Mouse (Mus musculus): Measurements from ENCODE around the gene Acot12. TPM values are rescaled to one million over a fixed set of nuclear protein-coding genes. Genes with fewer than 3 reads are reported as not detected.
A peak's percentile ranks its signal among the peaks of the same experiment; 100 is the strongest.

Gene Acot12
- not detected in 2 replicates for polyA plus RNA-seq (2016; fragmentation: Nextera tagmentation; extraction: Ambion mirVana)

DNA sequence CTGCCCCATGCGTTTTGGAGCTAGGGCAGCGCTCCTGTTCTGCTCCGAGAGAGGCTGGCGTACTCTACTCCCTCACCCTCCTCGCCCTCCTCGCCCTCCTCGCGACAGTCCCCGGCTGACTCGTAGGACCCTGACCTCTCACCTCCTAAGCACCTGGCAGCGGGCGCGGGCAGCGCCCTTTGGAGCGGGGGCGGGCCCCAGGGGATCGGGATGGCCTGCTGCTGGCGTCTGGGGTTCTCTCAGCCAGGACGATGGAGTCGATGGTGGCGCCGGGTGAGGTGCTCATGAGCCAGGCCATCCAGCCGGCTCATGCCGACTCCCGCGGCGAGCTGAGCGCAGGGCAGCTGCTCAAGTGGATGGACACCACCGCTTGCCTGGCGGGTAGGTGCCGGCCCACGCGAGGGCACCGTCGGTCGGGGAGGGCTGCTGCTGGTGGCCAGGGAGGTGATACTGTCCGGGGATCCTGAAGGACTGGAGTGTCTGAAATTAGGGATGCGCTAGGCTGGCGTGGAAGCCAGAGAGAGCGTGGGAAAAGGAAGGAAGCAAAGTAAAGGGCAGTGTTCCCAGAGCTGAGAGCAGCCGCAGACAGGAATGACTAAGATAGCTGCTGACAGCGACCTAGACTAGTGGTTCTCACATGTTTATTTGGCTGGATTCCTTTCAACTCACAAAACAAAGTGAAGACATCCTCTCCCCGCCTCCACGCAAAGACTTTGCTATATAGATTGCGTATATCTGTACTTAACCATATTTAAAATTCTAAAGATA, at the start of gene Acot12:
Gene Acot12, plus strand, starts transcription at position 233 of the 768 bp plus-strand sequence.
- peak; percentile 84 for ATAC-seq (ENCODE audit: low FRiP score, low read depth)
- Histone ChIP-seq H3K27me3 (peaks cover 21% of the 10 kb centered on the region), H3K4me2 (replicated peaks) (peak within 1 kb of the TSS; percentile 88), H3K4me1 (peaks cover 8% of the 10 kb centered on the region; the same call in 1 of the 2 replicates), H3K4me3 (peak within 1 kb of the TSS; percentile 46), H3K9me3 (no peaks in the 10 kb centered on the region), H3K9ac (replicated peaks) (peak within 1 kb of the TSS; percentile 56), H3K36me3 (no peaks in the 10 kb centered on the region), H3K27ac (replicated peaks) (no peak within 1 kb of the TSS)
- WGBS, result 9% methylated on average over 45 of the region's 45 CpGs

DNA sequence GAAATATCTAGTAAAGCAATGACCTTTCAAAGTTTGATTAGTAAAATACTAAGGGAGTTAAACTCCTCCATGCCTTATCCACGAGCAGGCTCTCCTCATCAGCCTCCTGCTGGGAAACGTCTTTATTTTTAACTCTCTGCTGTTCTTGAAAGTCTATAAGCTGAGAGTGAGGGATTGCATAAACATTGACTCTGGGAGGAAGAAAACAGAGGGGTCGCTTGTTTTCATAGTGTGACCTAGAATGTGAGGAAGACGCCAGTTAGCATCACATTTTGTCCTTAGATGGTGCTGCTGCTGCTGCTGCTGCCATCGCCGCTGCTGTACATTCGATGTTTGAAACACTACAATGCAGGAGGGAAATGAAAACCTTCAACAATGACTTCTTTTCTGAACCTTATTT, 47.7 kb upstream of the Acot12 start:
- Histone ChIP-seq H3K27ac (replicated peaks) (no peak overlapping the region), H3K9ac (replicated peaks) (no peak overlapping the region), H3K4me3 (no peak overlapping the region), H3K9me3 (no peaks in the 10 kb centered on the region), H3K4me2 (replicated peaks) (no peak overlapping the region), H3K36me3 (peaks cover 14% of the 10 kb centered on the region), H3K27me3 (no peaks in the 10 kb centered on the region), H3K4me1 (no peaks in the 10 kb centered on the region)
- WGBS, result 62% methylated on average over 7 of the region's 7 CpGs
- no peak for ATAC-seq (ENCODE audit: low FRiP score, low read depth)

GRCm38 (mm10) chr13:91695406-91695805, 45.9 kb upstream of the Acot12 start:
- ATAC-seq (ENCODE audit: low FRiP score, low read depth), result no peak
- H3K4me2 ChIP-seq (replicated peaks), result no peak overlapping the region
- peaks cover 15% of the 10 kb centered on the region; the same call in 1 of the 2 replicates for H3K36me3 ChIP-seq
- no peak overlapping the region for H3K9ac ChIP-seq (replicated peaks)
- H3K4me3 ChIP-seq, result no peak overlapping the region
- no peaks in the 10 kb centered on the region for H3K9me3 ChIP-seq
- H3K4me1 ChIP-seq, result no peaks in the 10 kb centered on the region
- no peaks in the 10 kb centered on the region for H3K27me3 ChIP-seq
- H3K27ac ChIP-seq (replicated peaks), result no peak overlapping the region
- 84% methylated on average over 2 of the region's 2 CpGs for WGBS

DNA sequence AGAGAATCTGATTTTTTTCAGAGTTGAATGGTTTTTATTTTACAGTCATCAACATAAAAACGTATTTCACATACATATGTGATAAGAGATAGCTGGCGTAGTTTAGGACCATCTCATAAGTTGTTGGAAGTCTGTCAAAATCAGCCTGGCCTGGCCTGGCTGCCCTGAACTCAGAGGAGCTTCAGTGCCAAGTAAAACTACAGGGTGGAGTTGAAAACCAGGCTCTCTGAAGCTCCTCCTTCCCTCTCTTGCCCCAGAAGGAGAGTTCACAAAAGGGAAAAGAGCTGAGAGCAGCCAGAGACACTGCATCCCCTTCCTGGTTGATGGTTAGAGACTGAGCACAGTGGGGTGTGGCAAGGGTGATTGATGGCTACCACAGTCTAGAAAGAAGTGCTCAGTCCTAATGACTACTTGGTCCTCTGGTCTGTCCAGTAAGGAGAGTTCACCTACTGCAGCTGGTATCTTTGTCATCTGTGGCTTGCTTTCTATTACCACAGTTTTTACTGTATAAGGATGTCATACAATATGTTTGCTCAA, 45.1 kb upstream of the Acot12 start:
- H3K36me3 ChIP-seq, result 0 out of 2 replicates have a peak, but pooled peaks cover 13% of the 10 kb centered on the region
- no peaks in the 10 kb centered on the region for H3K9me3 ChIP-seq
- no peak overlapping the region for H3K9ac ChIP-seq (replicated peaks)
- H3K27me3 ChIP-seq, result no peaks in the 10 kb centered on the region
- 0 out of 2 replicates have a peak, but pooled peaks have one; percentile 23 for ATAC-seq (ENCODE audit: low FRiP score, low read depth)
- WGBS, result 90% methylated on average over 2 of the region's 2 CpGs
- H3K4me1 ChIP-seq, result no peaks in the 10 kb centered on the region
- no peak overlapping the region for H3K4me3 ChIP-seq
- 0 out of 2 replicates have a peak overlapping the region, but pooled peaks have one; percentile 15 for H3K27ac ChIP-seq (replicated peaks)
- no peak overlapping the region for H3K4me2 ChIP-seq (replicated peaks)

DNA sequence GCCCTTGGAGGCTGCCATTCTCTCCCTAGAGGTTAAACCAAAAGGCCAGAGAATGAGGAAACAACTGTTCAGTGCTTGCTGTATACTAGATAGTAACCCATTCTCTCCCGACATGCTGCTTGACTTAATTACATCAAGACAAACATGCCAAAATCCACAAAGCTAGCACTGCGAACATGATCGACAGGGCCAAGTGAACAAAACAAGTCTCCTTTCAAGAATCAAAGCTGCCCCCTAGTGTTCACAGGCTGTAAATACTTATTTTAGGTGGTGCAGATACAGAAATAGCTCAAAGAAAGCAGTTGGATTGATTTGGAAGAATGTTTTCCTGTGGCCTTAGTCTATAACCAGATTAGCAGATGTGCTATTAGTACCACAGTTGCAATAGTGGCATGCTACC, 44.3 kb upstream of the Acot12 start:
- WGBS, result 30% methylated on average over 3 of the region's 3 CpGs
- no peak for ATAC-seq (ENCODE audit: low FRiP score, low read depth)

GRCm38 (mm10) chr13:91702337-91702736, 39.0 kb upstream of the Acot12 start:
- Histone ChIP-seq H3K4me2 (replicated peaks) (no peak overlapping the region), H3K9me3 (no peaks in the 10 kb centered on the region), H3K27me3 (no peaks in the 10 kb centered on the region), H3K27ac (replicated peaks) (no peak overlapping the region; the same call in 1 of the 2 replicates), H3K4me3 (no peak overlapping the region), H3K4me1 (no peaks in the 10 kb centered on the region), H3K9ac (replicated peaks) (no peak overlapping the region), H3K36me3 (0 out of 2 replicates have a peak, but pooled peaks cover 16% of the 10 kb centered on the region)
- 86% methylated on average over 6 of the region's 6 CpGs for WGBS
- no peak for ATAC-seq (ENCODE audit: low FRiP score, low read depth)

More for the DNA sequence above, 44.3 kb upstream of the Acot12 start:
- no peak overlapping the region for H3K27ac ChIP-seq (replicated peaks)
- 0 out of 2 replicates have a peak, but pooled peaks cover 13% of the 10 kb centered on the region for H3K36me3 ChIP-seq
- H3K9ac ChIP-seq (replicated peaks), result no peak overlapping the region
- H3K27me3 ChIP-seq, result no peaks in the 10 kb centered on the region
- H3K9me3 ChIP-seq, result no peaks in the 10 kb centered on the region
- no peak overlapping the region for H3K4me3 ChIP-seq
- no peaks in the 10 kb centered on the region for H3K4me1 ChIP-seq
- no peak overlapping the region for H3K4me2 ChIP-seq (replicated peaks)

GRCm38 (mm10) chr13:91719487-91719886, 21.8 kb upstream of the Acot12 start:
- no peaks in the 10 kb centered on the region for H3K9me3 ChIP-seq
- H3K4me1 ChIP-seq, result no peaks in the 10 kb centered on the region
- no peak overlapping the region for H3K4me2 ChIP-seq (replicated peaks)
- no peak overlapping the region for H3K27ac ChIP-seq (replicated peaks)
- H3K9ac ChIP-seq (replicated peaks), result no peak overlapping the region
- no peaks in the 10 kb centered on the region for H3K36me3 ChIP-seq
- no peak for ATAC-seq (ENCODE audit: low FRiP score, low read depth)
- no peak overlapping the region for H3K4me3 ChIP-seq
- 92% methylated on average over 6 of the region's 6 CpGs for WGBS
- no peaks in the 10 kb centered on the region for H3K27me3 ChIP-seq

GRCm38 (mm10) chr13:91723108-91723735, 18.1 kb upstream of the Acot12 start:
- Histone ChIP-seq H3K36me3 (no peaks in the 10 kb centered on the region), H3K27ac (replicated peaks) (no peak overlapping the region), H3K27me3 (no peaks in the 10 kb centered on the region), H3K4me1 (no peaks in the 10 kb centered on the region), H3K4me2 (replicated peaks) (no peak overlapping the region), H3K9ac (replicated peaks) (no peak overlapping the region), H3K9me3 (no peaks in the 10 kb centered on the region), H3K4me3 (no peak overlapping the region)
- ATAC-seq (ENCODE audit: low FRiP score, low read depth), result peak; percentile 72; the same call in 1 of the 2 replicates
- 64% methylated on average over 8 of the region's 8 CpGs for WGBS

DNA sequence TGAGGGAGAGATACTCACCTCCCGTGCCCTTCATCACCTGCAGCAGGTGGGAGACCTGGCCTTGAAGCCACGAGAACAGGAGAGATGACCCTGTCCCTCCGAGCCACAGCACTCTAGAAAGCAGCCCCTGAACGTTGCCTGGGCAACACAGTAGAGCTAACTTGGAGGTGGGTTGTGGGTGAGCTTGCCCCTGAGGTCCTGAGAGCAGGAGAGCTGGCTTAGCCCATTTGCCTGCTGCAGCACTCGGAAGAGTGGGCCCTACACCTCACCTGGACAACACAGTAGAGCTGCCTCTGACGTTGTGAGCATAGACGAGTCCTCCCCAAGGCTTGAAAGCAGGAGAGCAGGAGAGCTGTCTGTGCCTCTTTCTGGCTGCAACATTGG, 17.6 kb upstream of the Acot12 start:
- 82% methylated on average over 7 of the region's 7 CpGs for WGBS
- no peaks in the 10 kb centered on the region for H3K36me3 ChIP-seq
- H3K9me3 ChIP-seq, result no peaks in the 10 kb centered on the region
- H3K27ac ChIP-seq (replicated peaks), result no peak overlapping the region
- H3K4me1 ChIP-seq, result no peaks in the 10 kb centered on the region
- no peak overlapping the region for H3K4me2 ChIP-seq (replicated peaks)
- H3K27me3 ChIP-seq, result no peaks in the 10 kb centered on the region
- H3K9ac ChIP-seq (replicated peaks), result no peak overlapping the region
- H3K4me3 ChIP-seq, result no peak overlapping the region
- ATAC-seq (ENCODE audit: low FRiP score, low read depth), result no peak

DNA sequence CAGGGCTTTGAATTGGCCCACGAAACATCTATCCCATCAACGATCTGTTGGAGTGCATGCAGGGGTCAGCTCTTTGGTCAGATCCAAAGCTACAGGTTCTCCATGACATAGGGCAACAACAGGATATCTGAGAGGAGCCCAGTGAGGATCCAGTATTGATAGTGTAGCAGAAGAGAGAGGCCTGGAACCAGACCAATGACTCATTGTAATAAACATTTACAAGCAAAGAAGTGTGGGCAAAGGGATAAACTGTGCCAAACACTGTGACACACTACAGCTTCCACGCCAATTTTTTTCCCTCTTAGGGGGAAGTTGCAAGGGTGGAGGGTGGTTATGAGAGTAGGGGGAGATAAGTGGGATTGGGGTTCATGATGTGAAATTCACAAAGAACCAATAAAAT, 17.1 kb upstream of the Acot12 start:
- H3K27me3 ChIP-seq, result no peaks in the 10 kb centered on the region
- no peak overlapping the region for H3K27ac ChIP-seq (replicated peaks)
- no peaks in the 10 kb centered on the region for H3K4me1 ChIP-seq
- ATAC-seq (ENCODE audit: low FRiP score, low read depth), result no peak
- H3K9me3 ChIP-seq, result no peaks in the 10 kb centered on the region
- H3K36me3 ChIP-seq, result no peaks in the 10 kb centered on the region
- no peak overlapping the region for H3K9ac ChIP-seq (replicated peaks)
- no peak overlapping the region for H3K4me3 ChIP-seq
- WGBS, result 88% methylated on average over 3 of the region's 3 CpGs
- no peak overlapping the region for H3K4me2 ChIP-seq (replicated peaks)

DNA sequence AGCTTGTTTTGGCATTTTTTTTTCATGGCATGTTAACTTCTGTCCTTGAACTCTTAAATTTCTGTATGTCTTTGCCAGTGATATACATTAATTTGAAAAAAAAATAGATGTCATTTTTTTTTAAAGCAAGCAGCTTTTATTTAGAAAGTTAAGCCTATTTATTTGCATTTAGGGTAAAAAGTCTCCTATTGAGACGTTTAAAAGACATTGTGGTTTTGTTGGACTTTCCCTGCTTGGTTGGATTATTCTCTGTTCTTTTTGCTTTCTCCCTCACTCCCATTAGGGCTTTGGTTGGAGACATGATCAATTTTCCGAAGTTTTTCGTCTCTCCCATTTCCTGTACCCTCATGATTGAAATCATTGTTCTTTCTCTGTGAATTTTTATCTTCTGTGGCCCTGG, 16.2 kb upstream of the Acot12 start:
- H3K4me1 ChIP-seq, result no peaks in the 10 kb centered on the region
- H3K27ac ChIP-seq (replicated peaks), result no peak overlapping the region
- H3K4me3 ChIP-seq, result no peak overlapping the region
- WGBS, result 77% methylated on average over 3 of the region's 3 CpGs
- H3K9ac ChIP-seq (replicated peaks), result no peak overlapping the region
- no peak overlapping the region for H3K4me2 ChIP-seq (replicated peaks)
- H3K9me3 ChIP-seq, result no peaks in the 10 kb centered on the region
- H3K36me3 ChIP-seq, result no peaks in the 10 kb centered on the region
- H3K27me3 ChIP-seq, result no peaks in the 10 kb centered on the region
- no peak for ATAC-seq (ENCODE audit: low FRiP score, low read depth)

DNA sequence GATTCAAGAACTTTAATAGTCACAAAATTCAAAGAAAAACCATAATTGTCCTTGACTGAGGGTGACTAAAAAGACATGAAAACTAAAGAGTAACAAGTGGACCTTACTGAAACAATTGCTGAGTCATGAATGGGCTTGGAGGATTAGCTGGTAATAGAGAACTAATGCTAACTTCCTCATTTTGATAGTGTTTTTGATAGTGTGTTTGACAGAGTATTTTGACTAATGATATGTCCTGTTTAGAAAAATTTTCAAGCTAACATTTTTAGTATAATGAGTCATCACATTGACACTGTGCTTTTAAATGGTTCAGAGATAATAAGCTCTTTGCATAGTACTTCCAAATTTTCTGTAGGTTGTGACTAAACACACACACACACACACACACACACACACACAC, 13.4 kb upstream of the Acot12 start:
- Histone ChIP-seq H3K4me2 (replicated peaks) (no peak overlapping the region), H3K27me3 (no peaks in the 10 kb centered on the region), H3K9ac (replicated peaks) (no peak overlapping the region), H3K27ac (replicated peaks) (no peak overlapping the region), H3K9me3 (no peaks in the 10 kb centered on the region), H3K36me3 (no peaks in the 10 kb centered on the region), H3K4me3 (no peak overlapping the region), H3K4me1 (no peaks in the 10 kb centered on the region)
- ATAC-seq (ENCODE audit: low FRiP score, low read depth), result no peak

All from midbrain, embryonic 12.5 days (tissue).